Mouse (Mus musculus) activated CD4-positive, CD25-positive, alpha-beta regulatory T cell, adult 4 months (primary cell): ENCODE measurements around the gene Lpp. TPM values are rescaled to one million over a fixed set of nuclear protein-coding genes. Genes with fewer than 3 reads are reported as not detected.

Source experiments
- ATAC-seq: one replicate; pipeline ENCODE4 v1.8.0; 2017
- polyA plus RNA-seq, 2 experiments: library from polyadenylated mRNA; unstranded; fragments of 100-300 nt; shearing (Covaris generic); gene quantifications; one replicate each; pipeline ENCODE4 v1.2.1; 2017

Lpp gene
- polyA plus RNA-seq, 2 experiments from 2014 or later = 15.5 to 16.8 TPM

DNA sequence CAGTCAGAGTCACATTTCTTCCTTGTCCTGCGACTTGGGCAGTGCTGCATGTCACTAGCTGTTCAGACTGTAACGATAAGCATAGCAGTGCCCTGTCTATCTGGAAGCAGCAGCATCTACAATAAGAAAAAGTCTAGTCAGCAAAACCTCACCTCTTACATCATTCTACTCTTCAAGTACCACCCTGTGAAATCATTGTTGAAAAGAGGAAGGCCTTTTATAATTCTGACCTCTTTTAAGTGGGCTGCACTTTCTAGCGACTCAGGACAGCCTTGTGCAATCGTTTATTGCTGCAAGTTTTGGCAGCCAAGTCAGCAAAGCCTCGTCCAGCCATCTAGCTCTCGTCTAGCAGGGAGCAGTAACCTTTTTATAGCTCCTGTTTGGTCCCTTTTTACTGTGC lies 498.1 kb downstream of the Lpp start:
- no peak for ATAC-seq

DNA sequence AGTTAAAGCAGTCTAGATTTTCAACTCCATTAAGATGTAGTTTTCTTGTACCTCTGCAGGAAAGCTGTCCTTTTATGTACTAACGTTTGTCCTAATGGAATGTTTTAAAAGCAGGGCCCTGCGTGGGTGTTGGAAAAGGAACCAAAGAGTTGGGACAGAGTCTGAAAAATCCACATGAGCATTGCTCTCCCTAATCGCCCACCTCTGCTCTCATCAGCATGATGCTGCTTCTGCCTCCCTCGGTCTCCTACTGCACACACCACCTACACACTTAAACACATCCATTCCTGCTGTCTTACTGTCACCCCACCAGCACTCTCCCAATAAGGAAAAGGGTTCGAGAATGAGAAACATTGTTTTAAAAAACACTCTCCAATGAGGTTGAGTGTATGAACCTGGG lies 501.9 kb downstream of the Lpp start:
- ATAC-seq = no peak

DNA sequence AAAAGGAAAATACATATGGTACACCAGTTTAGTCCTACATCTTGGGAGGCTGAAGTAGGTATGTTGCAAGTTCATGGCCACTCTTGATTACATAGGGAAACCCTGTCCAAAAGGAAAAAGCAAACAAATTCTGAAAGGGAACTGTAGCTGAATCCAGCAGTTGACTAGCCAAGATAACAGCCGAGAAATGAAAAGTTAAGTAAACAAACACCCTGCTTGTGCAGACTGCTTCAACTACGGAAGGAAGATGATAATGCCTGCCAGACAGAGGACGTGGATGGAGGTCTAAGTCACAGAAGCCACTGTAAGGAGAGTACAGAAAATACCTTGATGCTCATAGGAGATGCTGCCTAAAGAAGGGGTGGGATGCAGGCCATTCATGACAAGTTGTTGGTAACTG lies 504.3 kb downstream of the Lpp start:
- no peak for ATAC-seq

- ATAC-seq = no peak
Measured at GRCm38 (mm10) chr16:24900241-24900796, 507.0 kb downstream of the Lpp start.

GRCm38 (mm10) chr16:24901139-24901859 lies 508.0 kb downstream of the Lpp start:
- ATAC-seq = no peak

DNA sequence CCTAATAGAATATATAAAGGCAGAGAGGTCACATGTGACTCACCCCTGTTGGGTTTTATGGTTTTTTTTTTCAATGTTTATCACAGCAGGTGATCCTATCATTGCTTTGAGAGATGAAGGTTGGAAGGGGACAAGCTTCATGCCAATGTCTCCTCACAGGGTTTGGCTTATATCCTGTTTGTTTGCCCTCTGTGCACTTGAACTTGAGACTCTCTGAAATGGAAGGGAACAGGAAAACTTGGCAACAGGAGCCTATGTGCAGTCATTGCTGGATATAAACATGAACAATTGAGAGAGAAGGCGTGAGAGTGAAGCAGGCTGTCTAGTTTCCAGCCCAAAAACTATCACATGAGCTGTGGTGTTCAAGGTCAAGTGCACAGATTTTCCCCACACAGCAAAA lies 508.8 kb downstream of the Lpp start:
- ATAC-seq = no peak

DNA sequence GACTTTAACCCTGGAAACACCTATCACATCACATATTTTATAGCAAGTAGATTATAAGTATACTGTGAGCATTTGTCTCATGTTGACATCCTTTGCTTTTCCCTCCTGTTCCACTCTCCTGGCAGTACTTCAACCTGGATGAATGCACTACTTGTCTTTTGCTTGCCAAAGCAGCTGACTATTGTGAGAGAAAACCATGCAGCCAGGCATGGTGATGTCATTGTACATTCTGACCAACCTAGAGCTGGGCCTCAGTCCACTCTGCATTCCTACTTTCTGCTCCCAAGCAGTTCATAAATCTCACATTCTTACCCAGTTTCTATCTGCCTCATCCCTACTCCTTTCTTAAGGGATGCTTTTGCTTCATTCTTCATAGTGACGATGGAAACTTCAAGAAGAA lies 515.6 kb downstream of the Lpp start:
- no peak for ATAC-seq

GRCm38 (mm10) chr16:24910321-24910720 lies 517.0 kb downstream of the Lpp start:
- ATAC-seq = peak; percentile 35

DNA sequence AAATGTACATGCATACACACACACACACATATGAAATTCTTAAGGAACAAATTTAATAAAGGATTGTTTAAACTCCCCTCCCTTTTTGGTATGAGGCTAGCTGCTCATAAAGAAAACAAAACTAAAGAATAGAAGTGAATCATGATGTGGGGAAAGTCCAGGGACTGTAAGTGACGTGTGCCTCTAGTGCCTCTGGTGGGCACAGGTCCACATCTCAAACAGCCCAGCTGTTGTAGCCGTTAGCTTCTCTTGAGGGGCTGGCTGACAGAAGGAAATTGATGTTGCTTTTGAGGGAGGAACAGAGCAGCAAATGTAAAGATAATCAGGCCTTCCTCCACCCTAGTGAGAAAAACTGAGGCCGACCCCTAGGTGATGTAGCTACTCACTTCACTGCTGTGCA lies 517.5 kb downstream of the Lpp start:
- peak; percentile 67 for ATAC-seq

DNA sequence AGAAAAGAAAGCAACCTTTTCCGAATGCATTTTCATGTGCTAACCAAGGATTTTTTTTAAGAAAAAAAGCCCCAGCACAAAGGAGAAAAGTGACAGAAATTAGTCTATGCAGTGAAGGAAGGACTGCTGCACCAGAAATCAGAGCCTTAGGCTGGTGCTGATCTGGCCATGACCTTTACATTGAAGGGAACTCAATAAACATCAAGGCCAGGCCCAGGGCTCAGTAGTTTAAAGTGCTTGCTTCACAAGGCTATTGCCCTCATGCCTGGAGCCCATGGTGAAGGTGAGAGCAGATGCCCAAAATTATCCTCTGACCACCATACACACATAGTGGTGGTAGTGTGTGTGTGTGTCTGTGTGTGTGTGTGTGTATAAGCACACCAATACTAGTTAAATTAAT lies 519.1 kb downstream of the Lpp start:
- no peak for ATAC-seq

DNA sequence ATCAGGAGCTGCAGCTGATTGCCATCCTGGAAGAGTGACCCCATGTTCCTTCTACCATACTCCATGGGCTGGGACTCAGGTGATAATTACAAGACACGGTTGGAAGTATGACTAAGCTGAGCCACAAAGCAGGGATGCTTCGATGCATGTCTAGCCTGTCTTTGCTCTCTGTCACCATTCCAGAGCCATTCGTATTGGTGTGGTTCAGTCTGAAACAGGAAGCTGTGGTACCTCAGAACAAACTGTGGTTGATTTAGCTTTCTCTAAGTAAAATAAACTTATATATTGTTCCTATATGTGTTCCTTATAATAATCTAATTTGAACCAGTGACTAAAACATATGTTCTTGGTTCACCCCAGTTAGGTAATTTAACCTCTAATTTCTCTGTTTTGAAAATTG lies 519.7 kb downstream of the Lpp start:
- ATAC-seq = peak; percentile 45

DNA sequence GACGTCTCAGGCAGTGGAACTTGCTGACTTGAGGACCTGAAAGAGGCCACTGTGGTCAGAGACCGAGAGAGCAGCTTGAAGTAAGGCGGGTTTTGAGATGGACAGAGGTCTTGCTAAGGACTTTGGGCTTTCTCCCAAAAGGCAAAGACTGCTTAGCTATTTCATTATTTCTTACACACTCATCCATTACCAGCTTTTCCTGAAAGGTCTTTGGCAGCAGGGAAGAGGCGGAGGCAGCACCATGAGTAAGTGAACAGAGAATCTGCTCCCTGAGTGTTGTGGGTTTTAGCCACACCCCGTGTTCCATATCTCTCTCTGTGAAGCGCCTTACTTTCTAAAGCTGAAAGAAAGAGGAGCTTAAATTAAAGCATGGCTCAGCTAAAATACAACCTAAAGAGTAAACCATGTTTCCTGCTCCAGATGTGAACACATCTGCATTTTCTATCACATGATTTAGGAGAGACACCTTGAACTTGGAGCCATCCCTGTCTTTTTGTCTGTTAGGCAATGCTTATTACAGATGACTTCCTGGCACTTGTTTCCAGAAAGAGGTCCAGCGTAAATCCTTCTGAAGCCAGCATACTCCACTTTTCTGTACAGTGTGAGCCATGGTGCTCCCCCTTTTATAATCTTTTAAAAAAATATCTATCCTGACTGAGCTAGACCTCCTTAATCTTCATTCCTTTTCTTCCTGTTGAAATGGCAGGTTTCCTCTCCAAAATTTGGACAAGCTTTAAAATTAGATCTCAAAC lies 520.5 kb downstream of the Lpp start:
- no peak for ATAC-seq

- no peak for ATAC-seq
Measured at GRCm38 (mm10) chr16:24914393-24914751, 521.1 kb downstream of the Lpp start.

DNA sequence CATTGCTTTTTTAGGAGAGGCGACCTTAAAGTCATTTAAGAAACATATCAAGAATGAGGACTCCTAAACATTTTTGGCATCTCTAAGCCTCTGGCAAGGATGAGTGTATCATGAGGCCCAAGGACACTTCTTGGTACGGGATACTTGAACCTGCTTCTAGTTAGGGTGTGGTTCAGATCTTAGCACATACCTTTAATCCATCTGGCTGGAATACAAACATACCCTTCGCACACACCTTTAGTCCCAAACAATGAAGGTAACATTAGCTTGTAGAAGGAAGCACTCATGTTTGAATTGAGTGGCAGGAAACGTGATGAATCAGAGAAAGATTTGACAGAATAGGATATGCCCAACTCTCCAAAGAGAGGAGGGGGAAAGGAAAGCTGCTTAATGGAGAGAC lies 522.2 kb downstream of the Lpp start:
- no peak for ATAC-seq

DNA sequence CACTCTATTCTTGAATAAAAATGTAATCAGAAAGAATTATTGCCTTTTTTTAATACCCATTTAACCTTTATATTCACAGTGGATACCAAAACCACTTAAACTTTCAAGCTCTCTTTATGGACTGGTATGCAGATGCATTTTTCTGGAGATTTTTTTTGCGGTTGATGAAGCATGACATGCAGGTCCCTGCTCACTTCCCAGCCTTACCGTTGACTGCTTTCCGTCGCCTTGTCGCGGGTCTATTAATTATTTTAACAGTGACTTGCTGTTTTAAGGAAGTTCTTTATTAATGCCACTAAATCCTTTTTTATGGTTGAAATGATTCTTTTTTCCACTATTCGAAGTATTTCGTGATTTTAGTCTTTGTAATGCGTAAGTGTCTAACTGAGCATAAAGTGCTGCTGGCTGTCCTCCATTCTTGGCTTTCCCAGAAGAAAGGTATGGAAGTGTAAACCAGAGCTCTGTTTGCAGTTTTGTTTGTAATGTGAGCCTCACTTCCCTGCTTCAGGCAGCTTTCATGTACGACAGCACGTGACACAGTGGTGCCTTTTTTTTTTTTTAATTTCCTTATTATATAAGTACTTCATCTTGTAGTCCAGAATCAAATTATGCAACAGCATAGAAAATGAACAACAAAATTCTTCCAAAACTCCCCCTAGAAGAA lies 526.2 kb downstream of the Lpp start:
- no peak for ATAC-seq

DNA sequence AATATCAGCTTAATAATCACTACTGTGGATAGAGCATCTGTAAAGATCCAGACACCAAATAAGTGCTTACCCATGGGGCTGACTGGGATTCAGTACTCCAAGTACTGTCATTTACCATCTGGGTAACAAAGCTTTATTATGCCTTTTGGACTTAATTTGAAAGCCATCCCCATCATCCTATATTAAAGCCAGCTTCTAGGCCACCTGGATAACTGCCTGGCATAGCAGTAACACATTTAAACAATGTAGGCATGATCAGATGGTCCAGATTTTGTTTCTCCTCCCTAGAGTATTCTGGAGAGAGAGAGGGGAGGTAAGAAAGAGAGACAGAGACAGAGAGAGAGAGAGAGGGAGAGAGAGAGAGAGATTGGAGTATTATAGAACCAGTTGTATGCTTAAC lies 536.8 kb downstream of the Lpp start:
- ATAC-seq = no peak

DNA sequence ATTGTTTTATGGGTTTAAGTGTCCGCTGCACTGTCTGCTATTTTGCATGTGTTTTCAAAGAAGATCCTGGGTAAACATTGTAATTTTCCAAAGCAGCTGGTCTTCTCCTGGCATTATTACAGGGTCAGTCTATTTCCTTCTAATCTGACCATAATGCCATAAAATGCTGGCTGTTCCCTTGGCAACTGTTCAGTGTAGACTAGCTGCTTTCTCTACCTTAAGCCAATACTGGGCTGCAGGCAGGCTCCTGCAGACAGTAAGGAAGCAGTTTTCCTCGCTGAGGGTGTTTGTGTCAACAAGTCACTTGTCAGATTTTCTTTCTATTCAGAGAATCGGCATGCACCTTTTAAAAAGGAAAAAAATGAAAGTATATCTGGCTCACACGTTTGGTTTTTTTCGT lies 537.3 kb downstream of the Lpp start:
- no peak for ATAC-seq

GRCm38 (mm10) chr16:24932816-24933215 lies 539.5 kb downstream of the Lpp start:
- ATAC-seq = no peak

DNA sequence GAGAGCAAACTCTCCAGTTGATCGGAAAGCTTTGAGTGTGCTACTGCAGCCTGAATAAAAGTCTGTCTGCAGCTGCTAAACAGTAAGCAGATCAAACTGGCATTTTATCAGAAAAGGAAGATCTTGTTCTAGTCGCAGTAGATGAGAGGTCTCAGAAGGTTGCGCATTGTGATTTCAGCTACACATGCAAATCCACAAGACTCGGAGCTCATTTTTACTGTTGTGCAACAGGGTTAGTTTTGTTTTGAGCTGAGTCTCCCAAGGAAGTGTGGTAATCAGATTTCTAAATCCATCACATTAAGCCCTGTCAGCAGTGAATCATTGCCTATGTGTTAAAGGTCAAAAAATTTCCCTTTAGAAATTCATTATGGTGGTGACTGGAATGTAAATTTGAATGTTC lies 540.4 kb downstream of the Lpp start:
- no peak for ATAC-seq

DNA sequence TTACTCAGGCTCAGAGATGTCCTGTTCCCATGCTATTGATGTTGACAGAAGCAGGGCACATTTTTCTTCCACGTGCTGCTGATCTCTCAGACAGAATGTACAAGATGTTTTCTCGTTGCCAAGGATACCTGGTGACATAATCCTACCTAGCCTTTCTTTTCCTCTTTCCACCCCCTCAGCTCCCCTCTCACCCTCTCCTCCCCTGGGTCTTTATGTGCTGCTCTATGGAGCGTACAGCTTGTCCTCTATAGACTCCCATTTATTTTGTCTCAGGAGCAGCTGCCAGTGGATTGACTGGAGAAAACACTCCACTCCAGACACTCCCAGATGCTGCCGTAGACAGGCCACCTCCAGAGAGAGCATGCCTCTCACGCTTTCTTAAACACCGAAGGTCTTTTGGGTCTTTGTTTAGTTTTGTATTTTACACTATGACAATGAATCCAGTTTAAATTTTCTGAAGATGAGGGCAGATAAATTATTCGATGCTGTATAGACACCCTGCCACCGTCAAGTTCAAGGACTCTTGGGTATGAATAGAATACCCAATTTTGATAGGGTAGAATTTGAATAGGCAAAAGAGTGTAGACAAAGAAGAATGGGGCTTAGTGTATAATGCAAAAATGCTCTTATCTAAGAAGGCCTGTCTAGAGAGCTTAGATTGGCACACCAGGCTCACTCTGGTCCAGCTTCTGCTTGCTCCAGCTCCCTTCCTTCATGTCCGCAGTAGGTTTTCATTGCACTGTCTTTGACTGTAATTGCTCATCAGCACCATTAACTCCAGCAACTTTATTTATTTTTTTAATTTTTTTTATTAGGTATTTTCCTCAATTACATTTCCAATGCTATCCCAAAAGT lies 548.2 kb downstream of the Lpp start:
- ATAC-seq = no peak

- no peak for ATAC-seq
Measured at GRCm38 (mm10) chr16:24943486-24944261, 550.4 kb downstream of the Lpp start.

DNA sequence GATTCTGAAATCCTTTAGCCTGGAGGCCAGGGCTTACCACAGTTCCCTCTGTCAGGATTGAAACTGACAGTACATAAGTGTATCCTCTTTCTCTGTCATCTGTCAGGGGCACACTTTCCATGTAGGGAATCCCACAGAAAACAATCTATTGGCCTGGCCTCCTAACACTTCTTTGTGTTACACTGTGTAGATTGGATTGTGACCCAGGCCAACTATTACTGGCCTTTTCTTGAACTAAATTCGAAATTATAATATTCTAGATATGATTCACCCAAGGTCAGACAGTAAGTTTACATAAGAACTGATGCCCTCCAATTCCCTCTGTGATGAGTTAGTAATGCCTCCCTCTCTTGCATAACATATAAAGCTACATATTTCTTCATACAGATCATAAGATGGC lies 553.0 kb downstream of the Lpp start:
- no peak for ATAC-seq
